Mouse (Mus musculus): ENCODE results near the gene Cbx4. TPM values are rescaled to one million over a fixed set of nuclear protein-coding genes. Genes with fewer than 3 reads are reported as not detected.
"Not testable (repeated sequence)": the region's sequence is repeated elsewhere in the genome, so short reads cannot be mapped to it uniquely, and the experiment has no call there.

Cbx4 gene
- polyA plus RNA-seq, 1 experiment = 49.2 TPM

DNA sequence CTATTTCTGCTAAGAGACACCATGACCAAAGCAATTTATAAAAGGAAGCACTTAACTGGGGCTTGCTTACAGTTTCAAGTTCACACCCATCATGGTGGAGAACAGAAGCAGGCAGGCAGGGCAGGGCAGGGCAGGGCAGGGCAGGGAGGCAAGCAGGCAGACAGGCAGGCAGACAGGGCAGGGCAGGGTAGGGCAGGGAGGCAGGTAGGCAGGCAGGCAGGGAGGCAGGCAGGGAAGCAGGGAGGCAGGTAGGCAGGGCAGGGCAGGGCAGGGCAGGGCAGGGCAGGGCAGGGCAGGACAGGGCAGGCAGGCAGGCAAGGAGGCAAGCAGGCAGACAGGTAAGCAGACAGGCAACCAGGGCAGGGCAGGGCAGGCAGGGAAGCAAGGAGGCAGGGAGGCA, 26.7 kb upstream of the Cbx4 start:
- TF ChIP-seq GATA1 (IDR thresholded peaks at IDR 0.05; ENCODE audit: borderline replicate concordance, low read length) = no peak
- no peak for TF ChIP-seq FLI1 (IDR thresholded peaks at IDR 0.05; ENCODE audit: low read length)
- H3K27me3 ChIP-seq (replicated peaks) = peaks cover 76% of the 10 kb centered on the region
- H3K36me3 ChIP-seq (replicated peaks; ENCODE audit: low read length) = no peaks in the 10 kb centered on the region
- H3K4me3 ChIP-seq (replicated peaks) = peak overlapping the region; percentile 42
- peaks cover 5% of the 10 kb centered on the region; the same call in 1 of the 2 replicates for H3K4me1 ChIP-seq
- peaks cover 16% of the 10 kb centered on the region for H3K9me3 ChIP-seq

DNA sequence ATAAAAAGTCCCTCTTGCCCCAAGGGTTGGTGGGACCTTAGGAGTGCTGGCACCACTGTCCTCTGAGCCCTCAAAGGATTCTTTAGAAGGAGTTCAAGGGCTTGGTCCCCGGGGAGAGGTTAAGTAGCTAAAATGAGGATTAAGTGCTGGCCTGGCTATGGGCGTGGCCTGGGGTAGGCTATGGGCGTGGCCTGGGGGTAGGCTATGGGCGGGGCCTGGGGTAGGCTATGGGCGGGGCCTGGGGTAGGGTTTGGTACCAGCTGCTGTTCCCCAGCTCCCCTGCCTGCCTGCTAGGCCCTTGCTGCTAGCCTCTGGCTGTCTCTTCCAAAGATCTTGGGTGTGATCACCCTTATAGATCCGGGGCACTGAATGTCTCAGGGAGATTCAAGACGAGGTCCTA, 25.3 kb upstream of the Cbx4 start:
- TF ChIP-seq GATA1 (IDR thresholded peaks at IDR 0.05; ENCODE audit: borderline replicate concordance, low read length) = no peak
- TF ChIP-seq FLI1 (IDR thresholded peaks at IDR 0.05; ENCODE audit: low read length) = no peak
- H3K4me1 ChIP-seq = peaks cover 6% of the 10 kb centered on the region; the same call in 1 of the 2 replicates

DNA sequence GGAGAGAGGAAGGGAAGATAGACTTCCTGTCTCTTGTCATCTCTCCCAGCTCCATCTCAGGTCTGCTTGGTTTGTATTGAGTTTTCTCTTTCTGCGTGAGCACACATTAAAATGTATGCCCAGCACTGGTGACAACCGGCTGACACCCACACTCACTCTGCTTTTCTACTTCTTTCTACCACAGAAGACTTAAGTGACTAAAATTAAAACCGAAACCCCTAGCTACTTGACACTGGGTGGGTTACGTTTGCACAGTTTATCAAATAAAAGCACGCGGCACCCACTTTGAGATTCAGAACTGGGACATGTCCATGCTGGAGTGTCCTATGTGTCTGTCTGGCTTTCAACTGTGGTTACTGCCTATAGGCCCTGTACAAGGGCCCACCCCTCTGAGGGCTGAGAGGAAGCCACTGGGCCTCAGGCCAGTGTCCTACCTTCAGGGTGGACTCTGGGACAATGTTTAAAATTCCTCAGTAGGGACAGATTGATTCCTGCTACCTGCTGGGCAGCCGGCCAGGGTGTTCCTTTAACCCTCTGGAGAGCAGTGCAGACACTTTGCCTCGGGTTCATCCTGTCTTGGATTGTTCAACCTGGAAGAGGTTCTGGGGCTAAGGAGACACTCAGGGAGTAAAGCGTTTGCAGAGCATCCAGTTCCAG, 23.5 kb upstream of the Cbx4 start:
- peaks cover 16% of the 10 kb centered on the region for H3K9me3 ChIP-seq
- no peak overlapping the region for H3K4me3 ChIP-seq (replicated peaks)
- H3K27me3 ChIP-seq (replicated peaks) = peaks cover 82% of the 10 kb centered on the region
- no peaks in the 10 kb centered on the region for H3K36me3 ChIP-seq (replicated peaks; ENCODE audit: low read length)
- peaks cover 8% of the 10 kb centered on the region for H3K4me1 ChIP-seq
- TF ChIP-seq FLI1 (IDR thresholded peaks at IDR 0.05; ENCODE audit: low read length) (no peak), GATA1 (IDR thresholded peaks at IDR 0.05; ENCODE audit: borderline replicate concordance, low read length) (no peak)

More for the DNA sequence above, 25.3 kb upstream of the Cbx4 start:
- Histone ChIP-seq H3K36me3 (replicated peaks; ENCODE audit: low read length) (no peaks in the 10 kb centered on the region), H3K4me3 (replicated peaks) (no peak overlapping the region), H3K27me3 (replicated peaks) (peaks cover 82% of the 10 kb centered on the region), H3K9me3 (peaks cover 16% of the 10 kb centered on the region)

- Histone ChIP-seq H3K9me3 (peaks cover 13% of the 10 kb centered on the region), H3K4me1 (peaks cover 8% of the 10 kb centered on the region), H3K4me3 (replicated peaks) (no peak overlapping the region), H3K27me3 (replicated peaks) (peaks cover 83% of the 10 kb centered on the region), H3K36me3 (replicated peaks; ENCODE audit: low read length) (no peaks in the 10 kb centered on the region)
- TF ChIP-seq GATA1 (IDR thresholded peaks at IDR 0.05; ENCODE audit: borderline replicate concordance, low read length) (no peak), FLI1 (IDR thresholded peaks at IDR 0.05; ENCODE audit: low read length) (no peak)
Measured at GRCm38 (mm10) chr11:119108573-119109263, 22.7 kb upstream of the Cbx4 start.

- no peaks in the 10 kb centered on the region for H3K36me3 ChIP-seq (replicated peaks; ENCODE audit: low read length)
- TF ChIP-seq FLI1 (IDR thresholded peaks at IDR 0.05; ENCODE audit: low read length) (no peak), GATA1 (IDR thresholded peaks at IDR 0.05; ENCODE audit: borderline replicate concordance, low read length) (no peak)
- peaks cover 8% of the 10 kb centered on the region for H3K4me1 ChIP-seq
- peaks cover 7% of the 10 kb centered on the region for H3K9me3 ChIP-seq
- peaks cover 76% of the 10 kb centered on the region for H3K27me3 ChIP-seq (replicated peaks)
- no peak overlapping the region for H3K4me3 ChIP-seq (replicated peaks)
Measured at GRCm38 (mm10) chr11:119106289-119106688, 20.3 kb upstream of the Cbx4 start.

GRCm38 (mm10) chr11:119105748-119106147, 19.7 kb upstream of the Cbx4 start:
- TF ChIP-seq GATA1 (IDR thresholded peaks at IDR 0.05; ENCODE audit: borderline replicate concordance, low read length) (no peak), FLI1 (IDR thresholded peaks at IDR 0.05; ENCODE audit: low read length) (no peak)
- peaks cover 76% of the 10 kb centered on the region for H3K27me3 ChIP-seq (replicated peaks)

GRCm38 (mm10) chr11:119105071-119105609, 19.1 kb upstream of the Cbx4 start:
- H3K4me1 ChIP-seq = peaks cover 8% of the 10 kb centered on the region
- peaks cover 7% of the 10 kb centered on the region for H3K9me3 ChIP-seq
- no peak overlapping the region for H3K4me3 ChIP-seq (replicated peaks)
- H3K36me3 ChIP-seq (replicated peaks; ENCODE audit: low read length) = no peaks in the 10 kb centered on the region
- TF ChIP-seq FLI1 (IDR thresholded peaks at IDR 0.05; ENCODE audit: low read length) (no peak), GATA1 (IDR thresholded peaks at IDR 0.05; ENCODE audit: borderline replicate concordance, low read length) (no peak)
- H3K27me3 ChIP-seq (replicated peaks) = peaks cover 74% of the 10 kb centered on the region

More at GRCm38 (mm10) chr11:119105748-119106147, 19.7 kb upstream of the Cbx4 start:
- peaks cover 7% of the 10 kb centered on the region for H3K9me3 ChIP-seq
- no peaks in the 10 kb centered on the region for H3K36me3 ChIP-seq (replicated peaks; ENCODE audit: low read length)
- peaks cover 8% of the 10 kb centered on the region for H3K4me1 ChIP-seq
- no peak overlapping the region for H3K4me3 ChIP-seq (replicated peaks)

- TF ChIP-seq GATA1 (IDR thresholded peaks at IDR 0.05; ENCODE audit: borderline replicate concordance, low read length) = no peak
- no peak for TF ChIP-seq FLI1 (IDR thresholded peaks at IDR 0.05; ENCODE audit: low read length)
- Histone ChIP-seq H3K4me3 (replicated peaks) (no peak overlapping the region), H3K9me3 (peaks cover 7% of the 10 kb centered on the region), H3K36me3 (replicated peaks; ENCODE audit: low read length) (no peaks in the 10 kb centered on the region), H3K4me1 (peaks cover 8% of the 10 kb centered on the region), H3K27me3 (replicated peaks) (peaks cover 77% of the 10 kb centered on the region)
Measured at GRCm38 (mm10) chr11:119103991-119104390, 18.0 kb upstream of the Cbx4 start.

DNA sequence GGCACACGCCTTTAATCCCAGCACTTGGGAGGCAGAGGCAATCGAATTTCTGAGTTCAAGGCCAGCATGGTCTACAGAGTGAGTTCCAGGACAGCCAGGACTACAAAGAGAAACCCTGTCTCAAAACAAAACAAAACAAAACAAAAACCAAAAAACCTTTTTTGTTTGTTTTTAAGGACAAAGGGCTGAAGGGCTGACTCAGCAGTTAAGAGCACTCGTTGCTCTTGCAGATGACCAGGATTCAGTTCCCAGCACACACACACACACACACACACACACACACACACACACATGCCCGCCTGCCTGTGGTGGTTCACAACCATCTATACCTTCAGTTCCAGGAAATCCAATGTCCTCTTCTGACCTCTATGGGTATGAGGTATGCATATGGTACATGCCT, 14.3 kb upstream of the Cbx4 start:
- H3K36me3 ChIP-seq (replicated peaks; ENCODE audit: low read length); H3K4me3 ChIP-seq (replicated peaks); H3K4me1 ChIP-seq; H3K9me3 ChIP-seq: not testable (repeated sequence)
- peaks cover 78% of the 10 kb centered on the region for H3K27me3 ChIP-seq (replicated peaks)

DNA sequence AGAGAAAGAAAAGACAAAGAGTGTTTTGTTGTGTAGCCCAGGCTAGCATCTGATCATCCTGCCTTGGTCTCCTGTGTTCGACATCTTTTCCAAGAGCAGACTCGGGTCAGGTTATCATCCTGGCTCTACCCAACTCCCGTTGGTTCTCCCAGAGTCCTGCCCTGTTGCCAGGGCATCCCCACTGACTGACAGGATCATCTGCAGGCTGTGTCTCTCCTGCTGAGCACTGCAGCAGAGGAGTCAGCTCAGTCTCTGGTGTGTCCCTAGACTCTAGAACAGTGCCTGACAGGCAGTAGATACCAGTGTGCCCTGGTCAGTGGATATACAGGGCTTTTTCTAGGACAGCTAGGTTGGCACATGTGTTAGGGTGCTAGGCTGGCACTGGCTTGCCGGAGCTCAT, 12.2 kb upstream of the Cbx4 start:
- H3K27me3 ChIP-seq (replicated peaks) = peaks cover 83% of the 10 kb centered on the region
- TF ChIP-seq FLI1 (IDR thresholded peaks at IDR 0.05; ENCODE audit: low read length) = no peak
- no peak for TF ChIP-seq GATA1 (IDR thresholded peaks at IDR 0.05; ENCODE audit: borderline replicate concordance, low read length)
- no peaks in the 10 kb centered on the region for H3K36me3 ChIP-seq (replicated peaks; ENCODE audit: low read length)
- H3K4me1 ChIP-seq = no peaks in the 10 kb centered on the region
- peaks cover 1% of the 10 kb centered on the region for H3K9me3 ChIP-seq
- no peak overlapping the region for H3K4me3 ChIP-seq (replicated peaks)

All from megakaryocyte, embryonic 14.5 days (primary cell).